Mouse (Mus musculus): ENCODE results near the gene Lrrc75b. TPM values are rescaled to one million over a fixed set of nuclear protein-coding genes. Genes with fewer than 3 reads are reported as not detected.
A peak's percentile ranks its signal among the peaks of the same experiment; 100 is the strongest.
"Not testable (repeated sequence)": the region's sequence is repeated elsewhere in the genome, so short reads cannot be mapped to it uniquely, and the experiment has no call there.

Gene Lrrc75b
- total and polyA plus RNA-seq, 2 experiments: under 0.01 TPM; not detected in 1

DNA sequence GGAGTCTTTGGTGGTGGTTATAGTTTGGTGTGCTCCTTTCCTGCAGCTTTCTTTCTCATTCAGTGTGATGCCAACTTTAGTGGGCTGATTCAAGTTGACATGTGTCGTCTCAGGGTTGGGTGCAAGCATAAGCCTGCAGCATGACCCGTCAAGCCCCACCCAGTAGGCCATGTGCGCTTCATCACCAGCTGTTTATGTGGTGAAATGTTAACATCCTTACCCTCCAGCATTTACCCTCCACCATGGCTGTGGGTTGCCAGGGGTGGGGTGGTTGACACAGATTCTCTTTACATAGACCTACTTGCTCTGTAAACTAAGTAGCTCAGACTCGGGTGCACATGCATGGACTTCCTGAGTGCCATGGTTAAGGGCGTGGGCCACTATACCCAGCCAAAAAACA is 24.0 kb downstream of the Lrrc75b start:
- WGBS: 94% methylated on average over 5 of the region's 5 CpGs
- Histone ChIP-seq H3K9ac (ENCODE audit: low read depth, low read length) (no peak overlapping the region), H3K36me3 (ENCODE audit: control insufficient read depth, insufficient read depth, low read length) (peaks cover 23% of the 10 kb centered on the region), H3K4me1 (ENCODE audit: control insufficient read depth, insufficient read depth, low read length) (peaks cover 6% of the 10 kb centered on the region), H3K4me3 (ENCODE audit: insufficient read depth, low read depth, low read length) (no peak overlapping the region), H3K27me3 (ENCODE audit: control insufficient read depth, insufficient read depth, low read length) (no peaks in the 10 kb centered on the region), H3K79me2 (ENCODE audit: control insufficient read depth, insufficient read depth, low read length) (no peaks in the 10 kb centered on the region; the same call in 1 of the 2 replicates), H3K27ac (replicated peaks; ENCODE audit: insufficient read depth, low read depth, low read length) (no peak overlapping the region)
- DNase-seq (ENCODE audit: extremely low read depth, low read depth, low spot score): no peak
- TF ChIP-seq CTCF (IDR thresholded peaks at IDR 0.05; ENCODE audit: low read depth, low read length) (no peak), POLR2A (IDR thresholded peaks at IDR 0.05; ENCODE audit: extremely low read depth, insufficient read depth, low read length) (no peak)

DNA sequence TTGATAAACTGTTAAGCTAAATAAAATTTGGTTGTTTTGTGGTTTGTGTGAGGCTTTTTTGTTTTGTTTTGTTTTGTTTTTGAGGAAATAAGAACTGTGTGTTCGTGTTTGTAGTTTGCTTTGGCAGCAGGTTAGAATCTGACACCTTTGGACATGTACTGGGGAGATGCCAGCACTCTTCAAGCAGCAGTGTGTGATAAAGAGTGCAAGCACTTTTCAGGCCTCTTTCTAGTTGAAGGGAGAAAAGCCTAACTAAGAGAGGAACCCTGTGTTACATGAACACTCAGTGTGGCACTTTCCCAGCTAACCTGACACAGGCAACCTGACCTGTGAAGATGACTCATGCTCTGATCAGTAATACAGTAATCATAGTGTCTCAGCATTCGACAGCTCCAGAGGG is 24.7 kb downstream of the Lrrc75b start:
- Histone ChIP-seq H3K79me2 (ENCODE audit: control insufficient read depth, insufficient read depth, low read length) (no peaks in the 10 kb centered on the region; the same call in 1 of the 2 replicates), H3K27ac (replicated peaks; ENCODE audit: insufficient read depth, low read depth, low read length) (no peak overlapping the region), H3K27me3 (ENCODE audit: control insufficient read depth, insufficient read depth, low read length) (no peaks in the 10 kb centered on the region), H3K9ac (ENCODE audit: low read depth, low read length) (no peak overlapping the region), H3K36me3 (ENCODE audit: control insufficient read depth, insufficient read depth, low read length) (peaks cover 23% of the 10 kb centered on the region), H3K4me3 (ENCODE audit: insufficient read depth, low read depth, low read length) (no peak overlapping the region), H3K4me1 (ENCODE audit: control insufficient read depth, insufficient read depth, low read length) (peaks cover 6% of the 10 kb centered on the region)
- DNase-seq (ENCODE audit: extremely low read depth, low read depth, low spot score): peak; percentile 77
- no peak for TF ChIP-seq CTCF (IDR thresholded peaks at IDR 0.05; ENCODE audit: low read depth, low read length)
- TF ChIP-seq POLR2A (IDR thresholded peaks at IDR 0.05; ENCODE audit: extremely low read depth, insufficient read depth, low read length): no peak
- WGBS: 44% methylated on average over 2 of the region's 2 CpGs

DNA sequence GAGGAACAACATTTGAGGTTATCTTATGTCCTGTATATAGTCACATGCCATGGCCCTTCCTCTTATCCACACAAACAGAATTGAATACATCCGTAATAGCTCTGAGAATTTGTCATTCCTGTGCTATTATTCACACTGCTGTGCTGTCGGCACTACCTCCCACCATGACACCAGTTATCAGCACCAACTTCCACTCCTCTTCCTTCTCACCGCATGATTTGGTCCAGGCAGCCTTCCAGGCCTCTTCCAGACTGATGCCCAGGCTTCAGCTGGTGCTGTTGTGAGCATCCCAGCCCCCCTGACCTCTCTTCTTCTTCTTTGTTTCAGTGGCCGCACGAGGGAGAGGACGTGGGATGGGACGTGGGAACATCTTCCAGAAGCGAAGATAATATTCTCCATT is 25.2 kb downstream of the Lrrc75b start:
- Histone ChIP-seq H3K9ac (ENCODE audit: low read depth, low read length) (no peak overlapping the region), H3K4me1 (ENCODE audit: control insufficient read depth, insufficient read depth, low read length) (peaks cover 6% of the 10 kb centered on the region), H3K36me3 (ENCODE audit: control insufficient read depth, insufficient read depth, low read length) (peaks cover 23% of the 10 kb centered on the region), H3K27me3 (ENCODE audit: control insufficient read depth, insufficient read depth, low read length) (no peaks in the 10 kb centered on the region), H3K79me2 (ENCODE audit: control insufficient read depth, insufficient read depth, low read length) (no peaks in the 10 kb centered on the region; the same call in 1 of the 2 replicates), H3K27ac (replicated peaks; ENCODE audit: insufficient read depth, low read depth, low read length) (no peak overlapping the region), H3K4me3 (ENCODE audit: insufficient read depth, low read depth, low read length) (no peak overlapping the region)
- DNase-seq (ENCODE audit: extremely low read depth, low read depth, low spot score): no peak
- TF ChIP-seq POLR2A (IDR thresholded peaks at IDR 0.05; ENCODE audit: extremely low read depth, insufficient read depth, low read length): no peak
- no peak for TF ChIP-seq CTCF (IDR thresholded peaks at IDR 0.05; ENCODE audit: low read depth, low read length)
- 78% methylated on average over 8 of the region's 8 CpGs for WGBS

DNA sequence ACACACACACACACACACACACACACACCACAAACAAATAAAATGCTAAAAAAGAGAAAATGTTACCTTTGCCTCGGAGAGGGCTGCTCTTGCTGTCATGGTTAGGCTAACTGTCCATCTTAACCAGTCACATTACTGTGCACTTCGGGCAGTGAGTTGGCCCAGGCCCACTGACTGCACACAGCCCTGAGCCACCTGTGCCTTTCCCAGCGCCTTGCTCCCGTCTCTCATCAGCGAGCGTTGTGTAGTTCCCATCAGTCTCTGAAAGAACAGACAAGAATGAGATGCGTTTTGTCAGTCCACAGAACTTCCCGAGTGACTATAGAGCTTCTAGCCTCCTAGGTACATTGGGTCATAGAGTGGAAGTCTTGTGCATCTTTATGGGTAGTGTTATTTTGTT is 25.9 kb downstream of the Lrrc75b start:
- WGBS: 94% methylated on average over 8 of the region's 8 CpGs
- Histone ChIP-seq H3K4me3 (ENCODE audit: insufficient read depth, low read depth, low read length) (no peak overlapping the region), H3K27ac (replicated peaks; ENCODE audit: insufficient read depth, low read depth, low read length) (no peak overlapping the region), H3K9ac (ENCODE audit: low read depth, low read length) (no peak overlapping the region), H3K36me3 (ENCODE audit: control insufficient read depth, insufficient read depth, low read length) (peaks cover 23% of the 10 kb centered on the region), H3K4me1 (ENCODE audit: control insufficient read depth, insufficient read depth, low read length) (peaks cover 6% of the 10 kb centered on the region), H3K79me2 (ENCODE audit: control insufficient read depth, insufficient read depth, low read length) (no peaks in the 10 kb centered on the region; the same call in 1 of the 2 replicates), H3K27me3 (ENCODE audit: control insufficient read depth, insufficient read depth, low read length) (no peaks in the 10 kb centered on the region)
- TF ChIP-seq CTCF (IDR thresholded peaks at IDR 0.05; ENCODE audit: low read depth, low read length): no peak
- no peak for TF ChIP-seq POLR2A (IDR thresholded peaks at IDR 0.05; ENCODE audit: extremely low read depth, insufficient read depth, low read length)
- DNase-seq (ENCODE audit: extremely low read depth, low read depth, low spot score): no peak

DNA sequence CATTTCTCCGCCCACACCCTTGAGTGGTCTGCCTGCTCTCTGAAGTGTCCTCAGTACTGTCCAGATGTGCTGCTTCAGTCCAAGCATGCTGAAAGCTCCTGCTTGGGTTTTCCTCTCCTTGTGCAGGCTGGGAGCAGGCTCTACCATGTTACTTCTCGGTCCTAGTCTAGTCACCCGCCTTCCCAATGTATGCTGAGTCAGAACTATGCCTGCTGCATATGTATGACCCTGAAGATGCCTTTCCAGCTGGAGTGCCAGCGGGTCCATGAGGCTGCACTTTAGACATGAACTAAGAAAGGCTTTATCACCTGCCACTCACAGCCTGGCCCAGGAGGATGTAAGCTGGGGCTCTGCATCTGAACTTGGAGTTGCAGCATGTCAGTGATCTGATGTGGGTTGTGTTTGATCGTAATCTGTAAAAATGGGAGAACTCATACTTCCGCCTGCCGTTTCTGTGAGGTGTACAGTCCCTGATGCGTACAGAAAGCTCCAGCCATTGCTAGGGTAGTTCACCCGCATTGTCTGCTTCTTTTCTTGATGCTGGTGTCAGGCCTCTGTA is 28.5 kb downstream of the Lrrc75b start:
- Histone ChIP-seq H3K36me3 (ENCODE audit: control insufficient read depth, insufficient read depth, low read length) (peaks cover 25% of the 10 kb centered on the region), H3K27me3 (ENCODE audit: control insufficient read depth, insufficient read depth, low read length) (no peaks in the 10 kb centered on the region), H3K4me3 (ENCODE audit: insufficient read depth, low read depth, low read length) (no peak overlapping the region), H3K79me2 (ENCODE audit: control insufficient read depth, insufficient read depth, low read length) (peaks cover 4% of the 10 kb centered on the region; the same call in 1 of the 2 replicates), H3K9ac (ENCODE audit: low read depth, low read length) (no peak overlapping the region), H3K27ac (replicated peaks; ENCODE audit: insufficient read depth, low read depth, low read length) (no peak overlapping the region), H3K4me1 (ENCODE audit: control insufficient read depth, insufficient read depth, low read length) (peaks cover 6% of the 10 kb centered on the region)
- no peak for DNase-seq (ENCODE audit: extremely low read depth, low read depth, low spot score)
- no peak for TF ChIP-seq CTCF (IDR thresholded peaks at IDR 0.05; ENCODE audit: low read depth, low read length)
- TF ChIP-seq POLR2A (IDR thresholded peaks at IDR 0.05; ENCODE audit: extremely low read depth, insufficient read depth, low read length): no peak
- WGBS: 95% methylated on average over 9 of the region's 9 CpGs

DNA sequence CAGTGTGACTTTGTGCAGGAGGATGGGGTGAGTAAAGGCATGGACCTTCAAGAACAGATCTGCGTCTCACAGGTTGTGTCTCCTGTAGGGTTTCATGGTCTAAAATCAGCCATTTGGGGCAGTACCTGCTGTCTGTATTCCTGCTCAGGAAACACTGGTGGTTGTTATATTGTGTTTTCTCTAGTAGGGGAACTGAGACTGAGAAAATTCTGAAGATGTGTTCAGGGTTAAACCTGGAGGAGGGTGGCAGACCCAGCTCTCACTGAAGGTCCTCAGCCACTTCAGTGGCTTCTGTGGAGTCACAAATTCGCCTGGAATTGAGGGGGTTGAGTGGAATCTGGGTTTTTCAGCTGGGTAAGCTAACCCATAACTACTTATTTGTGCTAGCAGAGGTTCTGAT is 29.8 kb downstream of the Lrrc75b start:
- Histone ChIP-seq H3K27ac (replicated peaks; ENCODE audit: insufficient read depth, low read depth, low read length) (no peak overlapping the region), H3K4me1 (ENCODE audit: control insufficient read depth, insufficient read depth, low read length) (peaks cover 5% of the 10 kb centered on the region; the same call in 1 of the 2 replicates), H3K9ac (ENCODE audit: low read depth, low read length) (no peak overlapping the region), H3K36me3 (ENCODE audit: control insufficient read depth, insufficient read depth, low read length) (peaks cover 21% of the 10 kb centered on the region), H3K79me2 (ENCODE audit: control insufficient read depth, insufficient read depth, low read length) (peaks cover 9% of the 10 kb centered on the region), H3K27me3 (ENCODE audit: control insufficient read depth, insufficient read depth, low read length) (no peaks in the 10 kb centered on the region), H3K4me3 (ENCODE audit: insufficient read depth, low read depth, low read length) (no peak overlapping the region)
- no peak for DNase-seq (ENCODE audit: extremely low read depth, low read depth, low spot score)
- 92% methylated on average over 2 of the region's 2 CpGs for WGBS
- no peak for TF ChIP-seq POLR2A (IDR thresholded peaks at IDR 0.05; ENCODE audit: extremely low read depth, insufficient read depth, low read length)
- TF ChIP-seq CTCF (IDR thresholded peaks at IDR 0.05; ENCODE audit: low read depth, low read length): no peak

DNA sequence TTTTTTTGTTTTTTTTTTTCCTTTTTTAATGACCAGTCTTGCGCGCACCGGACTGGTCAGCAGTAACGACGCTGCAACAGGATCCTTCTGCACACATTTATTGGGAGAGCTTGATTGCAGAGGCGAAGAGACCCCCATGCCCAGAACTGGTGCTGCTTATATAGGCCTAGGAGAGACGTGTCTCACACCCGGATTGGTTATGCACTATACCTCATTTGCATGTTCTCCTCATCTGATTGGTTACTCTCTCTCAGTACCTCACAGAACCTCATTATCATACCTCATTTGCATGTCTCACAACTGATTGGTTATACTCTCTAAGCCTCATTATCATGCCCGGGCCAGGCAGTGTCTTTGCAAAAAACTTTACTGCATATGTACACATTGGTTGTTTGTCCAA is 34.7 kb downstream of the Lrrc75b start:
- not testable (repeated sequence) for H3K27ac ChIP-seq (replicated peaks; ENCODE audit: insufficient read depth, low read depth, low read length); DNase-seq (ENCODE audit: extremely low read depth, low read depth, low spot score); H3K4me3 ChIP-seq (ENCODE audit: insufficient read depth, low read depth, low read length); H3K9ac ChIP-seq (ENCODE audit: low read depth, low read length); H3K27me3 ChIP-seq (ENCODE audit: control insufficient read depth, insufficient read depth, low read length)
- 93% methylated on average over 9 of the region's 9 CpGs for WGBS
- peaks cover 26% of the 10 kb centered on the region for H3K79me2 ChIP-seq (ENCODE audit: control insufficient read depth, insufficient read depth, low read length)
- H3K36me3 ChIP-seq (ENCODE audit: control insufficient read depth, insufficient read depth, low read length): peaks cover 14% of the 10 kb centered on the region
- H3K4me1 ChIP-seq (ENCODE audit: control insufficient read depth, insufficient read depth, low read length): peaks cover 11% of the 10 kb centered on the region

Measured in liver, adult 2 months (tissue).